Mouse (Mus musculus): ENCODE data around the gene Plcb2.

GRCm38 (mm10) chr2:118701161-118701560, 27.1 kb downstream of the Plcb2 start:
- no peak for TF ChIP-seq CTCF (IDR thresholded peaks at IDR 0.05; ENCODE audit: low read depth)
- no peak for TF ChIP-seq EP300 (optimal IDR thresholded peaks at IDR 0.05)

Data from stomach, postnatal 0 days (tissue).